Mouse (Mus musculus) limb, embryonic 13.5 days (tissue): Measurements from ENCODE around the gene Rrp1b. TPM values are rescaled to one million over a fixed set of nuclear protein-coding genes. Genes with fewer than 3 reads are reported as not detected.

Experiments used
- ATAC-seq: fragments of 200-750 bp; cut with Nextera tagmentation; 2 replicates; pipeline ENCODE4 v1.8.0; 2017; ENCODE audit warnings: low read depth, moderate number of reproducible peaks, moderate TSS enrichment; ENCODE audit not compliant: low FRiP score
- H3K27ac ChIP-seq: fragments of 300-500 bp; sonication (generic); 2 replicates; pipeline ENCODE4 v1.5.1; 2015; ENCODE audit warnings: inconsistent platforms, mild to moderate bottlenecking, moderate library complexity
- H3K27me3 ChIP-seq: fragments of 300-500 bp; sonication (generic); 2 replicates; pipeline ENCODE4 v1.6.1; 2015; ENCODE audit warnings: mild to moderate bottlenecking, inconsistent platforms
- H3K36me3 ChIP-seq: fragments of 300-500 bp; sonication (generic); 2 replicates; pipeline ENCODE4 v1.6.1; 2015; ENCODE audit warnings: inconsistent platforms, mild to moderate bottlenecking, moderate library complexity
- H3K4me1 ChIP-seq: fragments of 300-500 bp; sonication (generic); 2 replicates; pipeline ENCODE4 v1.6.1; 2015; ENCODE audit warnings: inconsistent platforms
- H3K4me2 ChIP-seq: fragments of 300-500 bp; sonication (generic); replicated peaks from 2 replicates; pipeline ENCODE4 v1.6.1; 2015; ENCODE audit warnings: inconsistent platforms, mild to moderate bottlenecking, moderate library complexity
- H3K4me3 ChIP-seq: fragments of 300-500 bp; sonication (generic); 2 replicates; pipeline ENCODE4 v1.5.1; 2015; ENCODE audit warnings: moderate library complexity, mild to moderate bottlenecking, inconsistent platforms
- H3K9ac ChIP-seq: fragments of 300-500 bp; sonication (generic); 2 replicates; pipeline ENCODE4 v1.6.1; 2015; ENCODE audit warnings: mild to moderate bottlenecking, inconsistent platforms
- H3K9me3 ChIP-seq: fragments of 300-500 bp; sonication (generic); 2 replicates; pipeline ENCODE4 v1.6.1; 2016; ENCODE audit warnings: inconsistent platforms
- WGBS: fragments of 180-500 bp; shearing (Covaris S2); methylation state at CpG from one replicate; pipeline ENCODE4 v1.1.7; 2015; 5-methylcytosine and 5-hydroxymethylcytosine counted together
- polyA plus RNA-seq: library from polyadenylated mRNA; unstranded; fragments of >200 nt; fragmentation: Nextera tagmentation; extraction: Ambion mirVana; gene quantifications from 2 replicates; pipeline ENCODE4 v1.2.1, GENCODE M21; 2015

Rrp1b gene
- polyA plus RNA-seq, 1 experiment from 2014 or later = 87.2 TPM

DNA sequence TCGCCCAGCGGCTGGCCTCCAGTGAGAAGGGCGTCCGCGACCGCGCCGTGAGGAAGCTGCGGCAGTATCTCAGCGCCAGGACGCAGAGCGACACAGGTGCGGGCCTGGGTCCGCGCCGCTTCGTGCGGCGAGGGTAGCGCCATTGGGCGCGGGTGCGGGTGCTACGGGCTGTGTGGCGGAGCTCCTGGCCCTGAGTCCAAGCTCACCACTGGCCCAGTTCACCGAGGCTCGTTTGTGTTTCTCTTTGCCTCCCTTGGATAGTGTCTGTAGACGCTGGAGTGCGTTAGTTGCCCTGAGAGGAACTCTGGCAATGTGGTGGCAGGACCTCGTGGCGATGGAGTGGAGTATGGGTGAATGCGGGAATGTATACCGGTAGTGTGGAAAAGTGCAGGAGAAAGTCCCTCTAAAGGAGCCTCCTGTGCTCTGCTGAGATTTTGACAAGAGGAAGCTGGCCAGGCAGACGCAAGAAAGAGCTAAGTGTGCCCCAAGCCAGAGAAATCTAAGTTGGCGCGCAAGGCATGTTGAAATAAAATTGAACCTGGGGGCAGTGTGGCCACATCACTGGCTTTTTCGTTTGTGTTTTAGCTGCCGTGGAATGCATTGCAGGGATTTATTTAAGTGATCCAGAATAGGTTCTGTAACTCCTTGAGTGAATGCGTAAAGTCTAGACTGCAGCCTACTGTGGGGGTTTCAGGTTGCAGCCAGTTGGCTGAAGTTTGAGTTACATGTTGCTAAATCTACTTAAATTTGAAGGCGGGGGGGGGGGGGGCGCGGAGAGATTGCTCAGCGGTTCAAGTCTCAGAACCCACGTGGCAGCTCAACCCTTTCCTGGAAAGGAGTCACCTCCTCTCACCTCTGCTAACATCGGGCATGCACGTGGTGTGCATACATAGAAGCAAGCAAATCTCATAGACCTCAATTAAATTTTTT lies 874 bp downstream of the Rrp1b start:
- Histone ChIP-seq H3K27me3 (no peaks in the 10 kb centered on the region), H3K9me3 (no peaks in the 10 kb centered on the region), H3K4me1 (peaks cover 20% of the 10 kb centered on the region), H3K9ac (peak overlapping the region; percentile 88), H3K4me3 (peak overlapping the region; percentile 79), H3K4me2 (peak overlapping the region; percentile 89), H3K27ac (peak overlapping the region; percentile 85), H3K36me3 (peaks cover 11% of the 10 kb centered on the region)
- under 1% methylated on average over 46 of the region's 46 CpGs for WGBS
- ATAC-seq = peak; percentile 53

GRCm38 (mm10) chr17:32040263-32040662 lies 4.4 kb downstream of the Rrp1b start:
- no peak overlapping the region for H3K27ac ChIP-seq
- H3K4me1 ChIP-seq = peaks cover 20% of the 10 kb centered on the region
- no peak for ATAC-seq
- H3K9me3 ChIP-seq = no peaks in the 10 kb centered on the region
- H3K4me2 ChIP-seq = no peak overlapping the region
- H3K27me3 ChIP-seq = no peaks in the 10 kb centered on the region
- no peak overlapping the region for H3K9ac ChIP-seq
- H3K36me3 ChIP-seq = peaks cover 13% of the 10 kb centered on the region
- 81% methylated on average over 10 of the region's 10 CpGs for WGBS
- H3K4me3 ChIP-seq = no peak overlapping the region

- Histone ChIP-seq H3K27me3 (no peaks in the 10 kb centered on the region), H3K9ac (no peak overlapping the region), H3K27ac (no peak overlapping the region), H3K4me3 (no peak overlapping the region), H3K36me3 (peaks cover 62% of the 10 kb centered on the region), H3K4me1 (no peaks in the 10 kb centered on the region), H3K9me3 (no peaks in the 10 kb centered on the region), H3K4me2 (no peak overlapping the region)
- WGBS = 94% methylated on average over 5 of the region's 5 CpGs
- ATAC-seq = no peak
Observed at GRCm38 (mm10) chr17:32046541-32046940, 10.6 kb downstream of the Rrp1b start.

DNA sequence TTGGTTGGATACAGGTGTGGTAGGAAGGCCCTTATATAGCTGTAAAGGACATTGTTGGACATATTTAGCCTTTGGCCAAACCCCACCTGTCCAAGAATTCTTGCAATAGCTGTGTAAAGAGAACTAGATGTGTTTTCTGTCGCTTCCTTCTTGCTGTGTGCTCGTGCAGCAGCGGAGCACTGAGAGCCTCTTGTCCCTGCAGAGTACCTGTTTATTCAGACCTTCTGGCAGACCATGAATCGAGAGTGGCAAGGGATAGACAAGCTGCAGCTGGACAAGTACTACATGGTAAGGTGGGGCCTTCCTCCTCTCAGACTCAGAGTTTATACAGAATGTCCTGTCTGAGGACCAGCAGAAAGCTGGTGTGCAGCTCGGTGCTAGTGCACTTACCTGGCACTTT lies 12.5 kb downstream of the Rrp1b start:
- no peak for ATAC-seq
- H3K4me3 ChIP-seq = no peak overlapping the region
- no peaks in the 10 kb centered on the region for H3K9me3 ChIP-seq
- no peaks in the 10 kb centered on the region for H3K4me1 ChIP-seq
- no peak overlapping the region for H3K27ac ChIP-seq
- no peak overlapping the region for H3K4me2 ChIP-seq
- 83% methylated on average over 5 of the region's 5 CpGs for WGBS
- no peaks in the 10 kb centered on the region for H3K27me3 ChIP-seq
- H3K9ac ChIP-seq = no peak overlapping the region
- H3K36me3 ChIP-seq = peaks cover 80% of the 10 kb centered on the region

GRCm38 (mm10) chr17:32049914-32050313 lies 14.0 kb downstream of the Rrp1b start:
- no peak for ATAC-seq
- Histone ChIP-seq H3K36me3 (peaks cover 96% of the 10 kb centered on the region), H3K4me3 (no peak overlapping the region), H3K9me3 (no peaks in the 10 kb centered on the region), H3K4me1 (no peaks in the 10 kb centered on the region), H3K27me3 (no peaks in the 10 kb centered on the region), H3K27ac (no peak overlapping the region), H3K4me2 (no peak overlapping the region), H3K9ac (no peak overlapping the region)
- 80% methylated on average over 4 of the region's 4 CpGs for WGBS

GRCm38 (mm10) chr17:32050609-32051008 lies 14.7 kb downstream of the Rrp1b start:
- no peak for ATAC-seq
- Histone ChIP-seq H3K36me3 (peaks cover 97% of the 10 kb centered on the region), H3K9me3 (no peaks in the 10 kb centered on the region), H3K27ac (no peak overlapping the region), H3K4me3 (no peak overlapping the region), H3K4me1 (no peaks in the 10 kb centered on the region), H3K27me3 (no peaks in the 10 kb centered on the region), H3K9ac (no peak overlapping the region), H3K4me2 (no peak overlapping the region)
- WGBS = 90% methylated on average over 6 of the region's 6 CpGs

DNA sequence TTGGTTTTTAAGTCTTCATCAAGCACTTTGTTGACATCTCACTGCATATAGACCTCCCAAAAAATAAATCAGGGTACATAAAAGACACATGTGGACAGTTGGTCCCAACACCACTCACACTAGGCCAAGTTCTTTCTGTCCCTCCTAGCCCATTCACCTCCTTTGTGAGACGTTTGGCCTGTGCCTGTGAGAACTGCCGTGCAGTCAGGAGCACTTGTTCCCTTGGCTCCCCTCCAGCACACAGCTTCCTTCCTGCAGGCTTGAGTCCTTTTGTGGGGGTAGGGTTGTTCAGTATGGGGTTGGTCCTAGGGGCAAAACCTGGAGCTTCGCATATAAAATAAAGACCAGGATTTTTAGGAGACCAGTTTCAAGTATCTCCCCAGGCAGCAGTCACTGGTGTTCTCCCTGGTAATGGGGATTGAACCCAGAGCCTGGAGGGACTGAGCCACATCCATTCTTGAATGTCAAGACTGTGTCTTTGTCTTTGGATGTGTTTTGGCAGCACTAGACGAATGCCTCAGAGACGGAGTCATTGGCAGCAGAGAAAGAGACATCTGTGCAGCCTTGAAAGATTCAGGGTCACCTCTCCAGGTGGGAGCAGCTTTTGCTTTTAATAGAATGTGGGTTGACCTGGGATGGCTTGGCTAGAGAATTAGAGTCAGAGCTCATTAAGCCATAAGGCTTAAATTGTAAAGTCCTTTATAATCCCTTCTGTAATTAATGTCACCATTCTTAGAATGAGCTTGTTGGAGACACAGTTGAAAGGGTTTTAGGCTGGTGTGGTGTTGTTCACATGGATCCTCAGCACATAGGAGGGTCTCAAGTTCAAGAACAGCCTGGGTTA lies 16.6 kb downstream of the Rrp1b start:
- WGBS = 79% methylated on average over 5 of the region's 5 CpGs
- Histone ChIP-seq H3K9me3 (no peaks in the 10 kb centered on the region), H3K4me2 (no peak overlapping the region), H3K36me3 (peaks cover 98% of the 10 kb centered on the region), H3K9ac (no peak overlapping the region), H3K4me3 (no peak overlapping the region), H3K27me3 (no peaks in the 10 kb centered on the region), H3K27ac (no peak overlapping the region), H3K4me1 (no peaks in the 10 kb centered on the region)
- ATAC-seq = no peak

DNA sequence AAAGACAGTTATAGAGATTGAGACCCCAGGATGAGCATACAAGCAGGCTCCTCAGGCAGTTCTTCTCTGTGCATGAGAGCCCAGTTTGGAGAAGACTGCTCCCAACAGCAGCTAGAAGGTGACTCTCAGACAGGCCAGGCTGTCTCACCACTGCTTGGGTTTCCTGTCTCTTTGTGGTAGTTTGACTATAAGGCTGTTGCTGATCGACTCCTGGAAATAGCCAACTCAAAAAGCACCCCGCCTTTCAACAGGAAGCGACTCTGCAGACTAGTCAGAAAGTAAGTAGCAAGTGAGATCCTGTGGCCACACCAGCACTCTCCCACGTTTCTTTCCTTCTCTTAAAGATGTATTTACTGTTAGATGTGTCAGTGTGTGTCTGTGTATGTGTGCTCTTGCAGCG lies 17.8 kb downstream of the Rrp1b start:
- WGBS = 92% methylated on average over 5 of the region's 5 CpGs
- Histone ChIP-seq H3K36me3 (peaks cover 98% of the 10 kb centered on the region), H3K9me3 (no peaks in the 10 kb centered on the region), H3K27ac (no peak overlapping the region), H3K4me3 (no peak overlapping the region), H3K4me2 (no peak overlapping the region), H3K9ac (no peak overlapping the region), H3K4me1 (no peaks in the 10 kb centered on the region), H3K27me3 (no peaks in the 10 kb centered on the region)
- ATAC-seq = no peak

- peaks cover 97% of the 10 kb centered on the region for H3K36me3 ChIP-seq
Observed at GRCm38 (mm10) chr17:32057843-32058242, 21.9 kb downstream of the Rrp1b start.

DNA sequence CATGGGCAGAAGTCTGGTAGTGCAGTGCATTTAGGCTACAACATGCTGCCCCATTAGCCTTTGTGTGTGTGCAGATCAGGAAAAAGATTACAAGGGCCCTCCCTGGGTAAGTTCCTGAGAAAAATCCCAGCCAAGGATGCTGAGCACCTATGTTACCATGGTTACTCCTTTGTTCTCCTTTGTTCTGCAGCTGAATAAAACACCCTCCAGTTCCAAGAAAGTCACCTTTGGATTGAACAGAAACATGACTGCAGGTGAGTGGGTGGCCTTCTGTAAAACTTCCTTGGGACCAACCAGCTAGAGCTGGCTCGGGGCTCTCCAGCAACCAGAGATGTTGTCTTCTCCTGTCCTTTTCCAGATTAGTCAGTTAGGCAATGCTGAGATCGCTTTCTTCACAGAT lies 23.2 kb downstream of the Rrp1b start:
- H3K4me3 ChIP-seq = no peak overlapping the region
- 95% methylated on average over 2 of the region's 2 CpGs for WGBS
- no peak for ATAC-seq
- no peak overlapping the region for H3K9ac ChIP-seq
- peaks cover 84% of the 10 kb centered on the region for H3K36me3 ChIP-seq
- no peak overlapping the region for H3K27ac ChIP-seq
- no peak overlapping the region for H3K4me2 ChIP-seq
- H3K4me1 ChIP-seq = no peaks in the 10 kb centered on the region
- H3K27me3 ChIP-seq = no peaks in the 10 kb centered on the region
- no peaks in the 10 kb centered on the region for H3K9me3 ChIP-seq

More at GRCm38 (mm10) chr17:32057843-32058242, 21.9 kb downstream of the Rrp1b start:
- Histone ChIP-seq H3K4me2 (no peak overlapping the region), H3K4me1 (no peaks in the 10 kb centered on the region), H3K9me3 (no peaks in the 10 kb centered on the region), H3K27me3 (no peaks in the 10 kb centered on the region), H3K9ac (no peak overlapping the region), H3K4me3 (no peak overlapping the region), H3K27ac (no peak overlapping the region)
- 95% methylated on average over 2 of the region's 2 CpGs for WGBS
- ATAC-seq = no peak

DNA sequence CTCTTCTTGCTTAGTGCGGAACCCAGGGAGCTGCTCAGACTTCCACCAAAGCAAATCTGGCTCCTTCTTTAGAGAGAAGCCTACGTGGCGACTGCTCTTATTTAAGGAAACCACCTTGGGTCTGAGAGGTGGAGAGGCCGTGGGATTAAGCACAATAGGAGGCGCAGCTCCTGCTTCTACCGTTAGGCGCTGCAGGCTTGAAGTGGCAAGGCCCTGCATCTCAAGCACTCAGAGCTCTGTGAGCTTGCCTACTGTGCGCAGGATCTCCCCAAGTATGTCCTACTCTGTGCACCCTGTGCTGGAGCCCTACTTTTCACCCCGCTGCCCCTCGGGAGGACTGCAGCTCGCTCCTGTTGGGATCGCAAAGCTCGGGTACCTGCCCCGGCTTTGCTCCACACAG lies 25.3 kb downstream of the Rrp1b start:
- Histone ChIP-seq H3K9ac (no peak overlapping the region), H3K27me3 (no peaks in the 10 kb centered on the region), H3K4me2 (no peak overlapping the region), H3K9me3 (no peaks in the 10 kb centered on the region), H3K27ac (no peak overlapping the region), H3K36me3 (peaks cover 63% of the 10 kb centered on the region), H3K4me1 (0 out of 2 replicates have a peak, but pooled peaks cover 3% of the 10 kb centered on the region), H3K4me3 (no peak overlapping the region)
- 96% methylated on average over 14 of the region's 14 CpGs for WGBS
- no peak for ATAC-seq

DNA sequence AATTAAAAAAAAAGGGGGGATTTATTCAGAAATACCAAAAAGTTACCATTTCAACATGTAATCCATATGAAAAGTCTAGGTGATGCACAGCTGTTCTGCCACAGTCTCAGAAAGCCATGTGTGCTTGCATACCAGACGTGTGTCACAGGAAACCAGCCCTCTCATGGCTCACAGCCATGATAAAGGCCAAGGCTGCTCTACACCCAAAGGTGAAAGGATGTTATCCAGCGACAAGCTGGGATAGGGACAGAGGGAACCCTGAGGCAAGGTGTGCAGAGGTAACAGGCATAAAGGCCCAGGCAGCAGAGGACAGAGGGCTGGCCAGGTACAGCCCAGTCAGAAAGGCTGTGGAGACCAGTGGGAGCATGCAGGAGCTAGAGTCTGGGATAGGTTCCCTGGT lies 27.8 kb downstream of the Rrp1b start:
- Histone ChIP-seq H3K4me3 (no peak overlapping the region), H3K4me1 (0 out of 2 replicates have a peak, but pooled peaks cover 3% of the 10 kb centered on the region), H3K4me2 (no peak overlapping the region), H3K27ac (no peak overlapping the region), H3K9ac (no peak overlapping the region), H3K27me3 (no peaks in the 10 kb centered on the region), H3K9me3 (no peaks in the 10 kb centered on the region), H3K36me3 (peaks cover 38% of the 10 kb centered on the region)
- 68% methylated on average over 2 of the region's 2 CpGs for WGBS
- ATAC-seq = no peak
